9 mouse cellular contexts compared by ENCODE assay signal in the genomic region with DNA sequence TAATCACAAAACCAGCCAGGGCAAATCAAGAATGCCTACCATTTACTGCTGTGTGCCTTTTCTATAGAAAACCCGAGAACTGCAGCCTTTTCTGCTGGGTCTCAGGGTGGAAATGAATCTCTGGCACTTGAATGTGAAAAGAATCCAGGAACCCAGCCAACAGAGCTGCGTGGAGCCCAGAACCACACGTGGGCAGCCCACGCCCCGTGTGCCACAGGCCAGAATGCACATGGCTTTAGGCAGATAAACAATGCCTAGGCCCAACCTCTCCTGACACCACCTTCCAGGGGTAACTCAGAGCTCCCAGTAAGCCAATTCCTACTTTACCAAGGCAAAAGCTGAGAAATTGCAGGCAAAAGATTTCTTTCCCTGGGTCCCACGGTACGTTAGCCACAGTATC. TPM values are rescaled to one million over a fixed set of nuclear protein-coding genes. Genes with fewer than 3 reads are reported as not detected.
A peak's percentile ranks its signal among the peaks of the same experiment; 100 is the strongest.
DNase-seq lines count a peak whose midpoint lies in the region.
"Had no signal": no experiment of that assay in that cellular context is flagged by ENCODE, and none has a peak within 500 bp of the region (broad histone marks: within the 10 kb centered on the region; RNA-seq: fewer than 3 reads in every experiment).

No protein-coding gene starts in this region.

- peak; percentile 30 to 43 for DNase-seq in cerebellum, postnatal 25 days
- DNase-seq in cerebellum, adult 11-12 months = no peak
- DNase-seq in lung, postnatal 10 days = peak; percentile 20
- DNase-seq in lung, postnatal 4 days = no peak
- DNase-seq in frontal cortex, postnatal 36 days (ENCODE audit: low spot score in 2 of 2) = peak; percentile 44 to 62
- peak; percentile 44 to 60 for DNase-seq in right cerebral cortex, adult 2 months (ENCODE audit: low spot score in 2 of 2)
- no peak for DNase-seq in adrenal gland, postnatal 10 days
- no peak for DNase-seq in kidney, postnatal 4 days
- DNase-seq: cerebellum, adult 18-20 months had no signal

RNA-seq across cellular contexts. Expression of a gene that starts 5.7 kb away (rescaled TPM):
- 10 to 100 TPM; 14.4 to 18.3 TPM for total RNA-seq in adrenal gland, postnatal 10 days (2021)

Comparison
In these comparisons a context has a peak if more than half of its experiments do, and no peak if none do; other contexts are left out.
1. DNase-seq: peak in cerebellum, postnatal 25 days (2 of 2), lung, postnatal 10 days (single experiment), frontal cortex, postnatal 36 days (2 of 2) and right cerebral cortex, adult 2 months (2 of 2); none in cerebellum, adult 11-12 months (single experiment), lung, postnatal 4 days (0 of 2), adrenal gland, postnatal 10 days (single experiment) and kidney, postnatal 4 days (0 of 2).